Mouse (Mus musculus) limb, embryonic 13.5 days (tissue): ENCODE results near the gene Reg3g. TPM values are rescaled to one million over a fixed set of nuclear protein-coding genes. Genes with fewer than 3 reads are reported as not detected.

ENCODE experiments used
- ATAC-seq: fragments of 200-750 bp; cut with Nextera tagmentation; 2 replicates; pipeline ENCODE4 v1.8.0; 2017; ENCODE audit warnings: low read depth, moderate number of reproducible peaks, moderate TSS enrichment; ENCODE audit not compliant: low FRiP score
- H3K27ac ChIP-seq: fragments of 300-500 bp; sonication (generic); 2 replicates; pipeline ENCODE4 v1.5.1; 2015; ENCODE audit warnings: inconsistent platforms, mild to moderate bottlenecking, moderate library complexity
- H3K27me3 ChIP-seq: fragments of 300-500 bp; sonication (generic); 2 replicates; pipeline ENCODE4 v1.6.1; 2015; ENCODE audit warnings: mild to moderate bottlenecking, inconsistent platforms
- H3K36me3 ChIP-seq: fragments of 300-500 bp; sonication (generic); 2 replicates; pipeline ENCODE4 v1.6.1; 2015; ENCODE audit warnings: inconsistent platforms, mild to moderate bottlenecking, moderate library complexity
- H3K4me1 ChIP-seq: fragments of 300-500 bp; sonication (generic); 2 replicates; pipeline ENCODE4 v1.6.1; 2015; ENCODE audit warnings: inconsistent platforms
- H3K4me2 ChIP-seq: fragments of 300-500 bp; sonication (generic); replicated peaks from 2 replicates; pipeline ENCODE4 v1.6.1; 2015; ENCODE audit warnings: inconsistent platforms, mild to moderate bottlenecking, moderate library complexity
- H3K4me3 ChIP-seq: fragments of 300-500 bp; sonication (generic); 2 replicates; pipeline ENCODE4 v1.5.1; 2015; ENCODE audit warnings: moderate library complexity, mild to moderate bottlenecking, inconsistent platforms
- H3K9ac ChIP-seq: fragments of 300-500 bp; sonication (generic); 2 replicates; pipeline ENCODE4 v1.6.1; 2015; ENCODE audit warnings: mild to moderate bottlenecking, inconsistent platforms
- H3K9me3 ChIP-seq: fragments of 300-500 bp; sonication (generic); 2 replicates; pipeline ENCODE4 v1.6.1; 2016; ENCODE audit warnings: inconsistent platforms
- WGBS: fragments of 180-500 bp; shearing (Covaris S2); methylation state at CpG from one replicate; pipeline ENCODE4 v1.1.7; 2015; 5-methylcytosine and 5-hydroxymethylcytosine counted together
- polyA plus RNA-seq: library from polyadenylated mRNA; unstranded; fragments of >200 nt; fragmentation: Nextera tagmentation; extraction: Ambion mirVana; gene quantifications from 2 replicates; pipeline ENCODE4 v1.2.1, GENCODE M21; 2015

Gene Reg3g
- not detected in 2 replicates for polyA plus RNA-seq

GRCm38 (mm10) chr6:78468772-78469171 lies at the start of gene Reg3g:
TSS of gene Reg3g (minus strand) at chr6:78468872.
- H3K36me3 ChIP-seq, result no peaks in the 10 kb centered on the region
- H3K9ac ChIP-seq, result no peak within 1 kb of the TSS
- no peak within 1 kb of the TSS for H3K4me2 ChIP-seq
- no peak for ATAC-seq
- no peak within 1 kb of the TSS for H3K4me3 ChIP-seq
- WGBS, result 78% methylated on average over 2 of the region's 2 CpGs
- H3K9me3 ChIP-seq, result no peaks in the 10 kb centered on the region
- no peaks in the 10 kb centered on the region for H3K27me3 ChIP-seq
- H3K27ac ChIP-seq, result no peak within 1 kb of the TSS
- H3K4me1 ChIP-seq, result no peaks in the 10 kb centered on the region

GRCm38 (mm10) chr6:78515777-78516446 lies 47.2 kb upstream of the Reg3g start:
- no peaks in the 10 kb centered on the region for H3K9me3 ChIP-seq
- no peak overlapping the region for H3K9ac ChIP-seq
- H3K36me3 ChIP-seq, result no peaks in the 10 kb centered on the region
- no peak overlapping the region for H3K4me2 ChIP-seq
- no peak overlapping the region for H3K27ac ChIP-seq
- ATAC-seq, result no peak
- WGBS, result 60% methylated on average over 3 of the region's 3 CpGs
- no peaks in the 10 kb centered on the region for H3K4me1 ChIP-seq
- no peaks in the 10 kb centered on the region for H3K27me3 ChIP-seq
- no peak overlapping the region for H3K4me3 ChIP-seq

GRCm38 (mm10) chr6:78512833-78513232 lies 44.2 kb upstream of the Reg3g start:
- WGBS, result 3% methylated on average over 3 of the region's 3 CpGs
- peak; percentile 71; the same call in 1 of the 2 replicates for ATAC-seq
- Histone ChIP-seq H3K9me3 (no peaks in the 10 kb centered on the region), H3K27me3 (no peaks in the 10 kb centered on the region), H3K4me3 (no peak overlapping the region), H3K4me1 (no peaks in the 10 kb centered on the region), H3K27ac (no peak overlapping the region), H3K4me2 (no peak overlapping the region), H3K9ac (no peak overlapping the region), H3K36me3 (no peaks in the 10 kb centered on the region)

- H3K9me3 ChIP-seq, result no peaks in the 10 kb centered on the region
- H3K9ac ChIP-seq, result no peak overlapping the region
- WGBS, result 58% methylated on average over 3 of the region's 3 CpGs
- H3K4me1 ChIP-seq, result no peaks in the 10 kb centered on the region
- H3K36me3 ChIP-seq, result no peaks in the 10 kb centered on the region
- no peak overlapping the region for H3K4me3 ChIP-seq
- H3K27ac ChIP-seq, result no peak overlapping the region
- H3K27me3 ChIP-seq, result no peaks in the 10 kb centered on the region
- no peak overlapping the region for H3K4me2 ChIP-seq
- ATAC-seq, result no peak
These were observed 41.7 kb upstream of the Reg3g start for GRCm38 (mm10) chr6:78510173-78510900.

GRCm38 (mm10) chr6:78505745-78506144 lies 37.1 kb upstream of the Reg3g start:
- Histone ChIP-seq H3K9me3 (no peaks in the 10 kb centered on the region), H3K4me1 (no peaks in the 10 kb centered on the region), H3K4me3 (no peak overlapping the region), H3K4me2 (no peak overlapping the region), H3K36me3 (no peaks in the 10 kb centered on the region), H3K27ac (no peak overlapping the region), H3K9ac (no peak overlapping the region), H3K27me3 (no peaks in the 10 kb centered on the region)
- ATAC-seq, result no peak
- 62% methylated on average over 3 of the region's 3 CpGs for WGBS

GRCm38 (mm10) chr6:78494633-78495032 lies 26.0 kb upstream of the Reg3g start:
- no peak overlapping the region for H3K4me3 ChIP-seq
- H3K36me3 ChIP-seq, result no peaks in the 10 kb centered on the region
- no peaks in the 10 kb centered on the region for H3K27me3 ChIP-seq
- no peak overlapping the region for H3K9ac ChIP-seq
- 85% methylated on average over 3 of the region's 3 CpGs for WGBS
- no peaks in the 10 kb centered on the region for H3K9me3 ChIP-seq
- H3K4me2 ChIP-seq, result no peak overlapping the region
- no peak for ATAC-seq
- H3K27ac ChIP-seq, result no peak overlapping the region
- no peaks in the 10 kb centered on the region for H3K4me1 ChIP-seq

- Histone ChIP-seq H3K4me1 (no peaks in the 10 kb centered on the region), H3K4me2 (no peak overlapping the region), H3K9ac (no peak overlapping the region), H3K9me3 (no peaks in the 10 kb centered on the region), H3K27me3 (no peaks in the 10 kb centered on the region), H3K27ac (no peak overlapping the region), H3K36me3 (no peaks in the 10 kb centered on the region), H3K4me3 (no peak overlapping the region)
- no peak for ATAC-seq
- 77% methylated on average over 3 of the region's 3 CpGs for WGBS
These were observed 615 bp upstream of the Reg3g start for GRCm38 (mm10) chr6:78469287-78469686.

- no peak for ATAC-seq
- WGBS, result 80% methylated on average over 2 of the region's 2 CpGs
- Histone ChIP-seq H3K9me3 (no peaks in the 10 kb centered on the region), H3K4me3 (no peak overlapping the region), H3K9ac (no peak overlapping the region), H3K27me3 (no peaks in the 10 kb centered on the region), H3K27ac (no peak overlapping the region), H3K4me2 (no peak overlapping the region), H3K36me3 (no peaks in the 10 kb centered on the region), H3K4me1 (no peaks in the 10 kb centered on the region)
These were observed 5.4 kb downstream of the Reg3g start for GRCm38 (mm10) chr6:78463266-78463665.

- WGBS, result 79% methylated on average over 2 of the region's 2 CpGs
- no peak for ATAC-seq
These were observed 6.3 kb downstream of the Reg3g start for GRCm38 (mm10) chr6:78462360-78462759.

GRCm38 (mm10) chr6:78460191-78460825 lies 8.4 kb downstream of the Reg3g start:
- WGBS, result 58% methylated on average over 3 of the region's 3 CpGs
- no peak for ATAC-seq
- no peak overlapping the region for H3K27ac ChIP-seq

More at GRCm38 (mm10) chr6:78462360-78462759, 6.3 kb downstream of the Reg3g start:
- H3K27me3 ChIP-seq, result no peaks in the 10 kb centered on the region
- H3K4me2 ChIP-seq, result no peak overlapping the region
- H3K9me3 ChIP-seq, result no peaks in the 10 kb centered on the region
- no peak overlapping the region for H3K27ac ChIP-seq
- no peaks in the 10 kb centered on the region for H3K36me3 ChIP-seq
- H3K4me3 ChIP-seq, result no peak overlapping the region
- no peaks in the 10 kb centered on the region for H3K4me1 ChIP-seq
- H3K9ac ChIP-seq, result no peak overlapping the region

GRCm38 (mm10) chr6:78452804-78453203 lies 15.9 kb downstream of the Reg3g start:
- H3K4me3 ChIP-seq, result no peak overlapping the region
- H3K36me3 ChIP-seq, result no peaks in the 10 kb centered on the region
- H3K9me3 ChIP-seq, result no peaks in the 10 kb centered on the region
- H3K4me2 ChIP-seq, result no peak overlapping the region
- ATAC-seq, result no peak
- no peaks in the 10 kb centered on the region for H3K27me3 ChIP-seq
- WGBS, result 90% methylated on average over 2 of the region's 2 CpGs
- H3K4me1 ChIP-seq, result no peaks in the 10 kb centered on the region
- H3K27ac ChIP-seq, result no peak overlapping the region
- H3K9ac ChIP-seq, result no peak overlapping the region

More at GRCm38 (mm10) chr6:78460191-78460825, 8.4 kb downstream of the Reg3g start:
- H3K9me3 ChIP-seq, result no peaks in the 10 kb centered on the region
- no peak overlapping the region for H3K9ac ChIP-seq
- no peak overlapping the region for H3K4me3 ChIP-seq
- no peaks in the 10 kb centered on the region for H3K27me3 ChIP-seq
- no peak overlapping the region for H3K4me2 ChIP-seq
- H3K4me1 ChIP-seq, result no peaks in the 10 kb centered on the region
- H3K36me3 ChIP-seq, result no peaks in the 10 kb centered on the region

- H3K36me3 ChIP-seq, result no peaks in the 10 kb centered on the region
- ATAC-seq, result no peak
These were observed 20.3 kb downstream of the Reg3g start for GRCm38 (mm10) chr6:78448409-78448808.

More at GRCm38 (mm10) chr6:78448409-78448808, 20.3 kb downstream of the Reg3g start:
- H3K4me1 ChIP-seq, result no peaks in the 10 kb centered on the region
- H3K27me3 ChIP-seq, result no peaks in the 10 kb centered on the region
- no peak overlapping the region for H3K4me3 ChIP-seq
- H3K9me3 ChIP-seq, result no peaks in the 10 kb centered on the region
- no peak overlapping the region for H3K27ac ChIP-seq
- H3K9ac ChIP-seq, result no peak overlapping the region
- no peak overlapping the region for H3K4me2 ChIP-seq
